Mouse (Mus musculus): Measurements from ENCODE around the gene Nt5c. TPM values are rescaled to one million over a fixed set of nuclear protein-coding genes. Genes with fewer than 3 reads are reported as not detected.
"Not testable (repeated sequence)": the region's sequence is repeated elsewhere in the genome, so short reads cannot be mapped to it uniquely, and the experiment has no call there.

Nt5c gene
- polyA plus RNA-seq (2012; rRNA removed): 47.8 and 48.5 TPM in 2 replicates

GRCm38 (mm10) chr11:115491356-115492083 lies at the start of gene Nt5c:
Gene Nt5c (minus strand): TSS chr11:115491862.
- no peak for DNase-seq (ENCODE audit: low read depth)

- no peak for DNase-seq (ENCODE audit: low read depth)
These were observed 46.4 kb upstream of the Nt5c start for GRCm38 (mm10) chr11:115538045-115538444.

- no peak for DNase-seq (ENCODE audit: low read depth)
These were observed 45.4 kb upstream of the Nt5c start for GRCm38 (mm10) chr11:115536856-115537568.

GRCm38 (mm10) chr11:115536038-115536681 lies 44.5 kb upstream of the Nt5c start, which contains the start of gene Sumo2:
Gene Sumo2 (minus strand): TSS chr11:115536276.
- no peak for DNase-seq (ENCODE audit: low read depth)

- DNase-seq (ENCODE audit: low read depth): no peak
These were observed 43.9 kb upstream of the Nt5c start for GRCm38 (mm10) chr11:115535401-115536037.

- DNase-seq (ENCODE audit: low read depth): no peak
These were observed 43.2 kb upstream of the Nt5c start for GRCm38 (mm10) chr11:115534759-115535371.

- not testable (repeated sequence) for DNase-seq (ENCODE audit: low read depth)
These were observed 34.8 kb upstream of the Nt5c start for GRCm38 (mm10) chr11:115526446-115526845.

GRCm38 (mm10) chr11:115522703-115523102 lies 31.0 kb upstream of the Nt5c start:
- DNase-seq (ENCODE audit: low read depth): no peak

GRCm38 (mm10) chr11:115522238-115522637 lies 30.6 kb upstream of the Nt5c start:
- no peak for DNase-seq (ENCODE audit: low read depth)

GRCm38 (mm10) chr11:115521080-115521479 lies 29.4 kb upstream of the Nt5c start:
- DNase-seq (ENCODE audit: low read depth): no peak

- no peak for DNase-seq (ENCODE audit: low read depth)
These were observed 28.6 kb upstream of the Nt5c start for GRCm38 (mm10) chr11:115520218-115520617.

- DNase-seq (ENCODE audit: low read depth): no peak
These were observed 27.9 kb upstream of the Nt5c start for GRCm38 (mm10) chr11:115519581-115519980.

GRCm38 (mm10) chr11:115518693-115519092 lies 27.0 kb upstream of the Nt5c start:
- DNase-seq (ENCODE audit: low read depth): no peak

- no peak for DNase-seq (ENCODE audit: low read depth)
These were observed 25.3 kb upstream of the Nt5c start for GRCm38 (mm10) chr11:115516942-115517341.

- DNase-seq (ENCODE audit: low read depth): no peak
These were observed 23.4 kb upstream of the Nt5c start for GRCm38 (mm10) chr11:115515021-115515420.

GRCm38 (mm10) chr11:115514238-115514663 lies 22.6 kb upstream of the Nt5c start, which contains the start of gene Jpt1:
Gene Jpt1 (minus strand): TSS chr11:115514387.
- DNase-seq (ENCODE audit: low read depth): no peak

GRCm38 (mm10) chr11:115513271-115514237 lies 21.9 kb upstream of the Nt5c start:
- no peak for DNase-seq (ENCODE audit: low read depth)

- no peak for DNase-seq (ENCODE audit: low read depth)
These were observed 20.9 kb upstream of the Nt5c start for GRCm38 (mm10) chr11:115512407-115513183.

GRCm38 (mm10) chr11:115512004-115512403 lies 20.3 kb upstream of the Nt5c start:
- no peak for DNase-seq (ENCODE audit: low read depth)
